Mouse (Mus musculus): ENCODE data around the gene Lhfpl5. TPM values are rescaled to one million over a fixed set of nuclear protein-coding genes. Genes with fewer than 3 reads are reported as not detected.

Gene Lhfpl5
- polyA plus RNA-seq (2016; fragmentation: Nextera tagmentation; extraction: Ambion mirVana): 0.39 and 0.55 TPM in 2 replicates

DNA sequence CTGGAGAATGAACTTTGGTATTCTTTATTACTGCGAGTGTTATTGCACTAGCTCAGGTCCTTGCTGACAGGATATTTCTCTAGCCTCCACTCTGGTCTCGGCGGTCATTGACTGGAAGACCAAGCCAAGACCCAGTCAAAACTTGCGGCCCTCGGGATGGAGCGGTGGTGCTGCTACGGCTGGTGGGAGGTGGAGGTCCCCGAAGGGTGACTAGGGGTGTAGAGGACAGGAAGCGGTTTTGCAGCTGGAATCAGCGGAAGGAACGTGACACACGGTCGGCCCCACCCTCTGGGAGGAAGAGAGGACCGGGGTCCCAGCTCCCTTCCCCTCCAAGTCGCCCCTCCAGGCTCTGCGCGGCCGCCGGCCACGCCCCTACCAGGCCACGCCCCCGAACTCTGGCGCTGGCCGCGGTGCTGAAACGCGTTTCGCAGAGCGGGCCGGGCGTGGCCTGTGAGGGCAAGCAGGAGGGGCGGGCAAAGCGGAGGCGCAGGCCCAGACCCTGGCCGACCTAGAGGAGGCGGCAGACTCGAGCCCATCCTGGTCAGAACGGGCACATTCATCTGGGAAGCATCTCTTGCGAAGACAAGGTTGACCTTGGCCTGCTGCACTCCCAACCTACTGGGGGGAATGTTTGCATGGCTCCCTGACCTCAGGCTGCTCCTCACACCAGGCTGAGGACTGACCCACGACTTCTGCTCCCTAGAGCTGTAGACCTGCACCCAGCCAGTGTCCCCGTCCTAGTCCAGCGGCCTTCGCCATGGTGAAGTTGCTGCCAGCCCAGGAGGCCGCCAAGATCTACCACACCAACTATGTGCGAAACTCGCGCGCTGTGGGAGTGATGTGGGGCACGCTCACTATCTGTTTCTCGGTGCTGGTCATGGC is at the start of gene Lhfpl5:
TSS of gene Lhfpl5 (plus strand) at position 398 of the 882 bp plus-strand sequence.
- Histone ChIP-seq H3K36me3 (no peaks in the 10 kb centered on the region), H3K27ac (no peak within 1 kb of the TSS), H3K9me3 (replicated peaks) (no peaks in the 10 kb centered on the region), H3K27me3 (ENCODE audit: low read depth, poor library complexity, severe bottlenecking) (peaks cover 6% of the 10 kb centered on the region; the same call in 1 of the 2 replicates), H3K4me1 (peaks cover 11% of the 10 kb centered on the region), H3K4me3 (peak within 1 kb of the TSS; percentile 33)
- WGBS: 16% methylated on average over 50 of the region's 50 CpGs
- peak; percentile 92 for DNase-seq (ENCODE audit: low spot score)

DNA sequence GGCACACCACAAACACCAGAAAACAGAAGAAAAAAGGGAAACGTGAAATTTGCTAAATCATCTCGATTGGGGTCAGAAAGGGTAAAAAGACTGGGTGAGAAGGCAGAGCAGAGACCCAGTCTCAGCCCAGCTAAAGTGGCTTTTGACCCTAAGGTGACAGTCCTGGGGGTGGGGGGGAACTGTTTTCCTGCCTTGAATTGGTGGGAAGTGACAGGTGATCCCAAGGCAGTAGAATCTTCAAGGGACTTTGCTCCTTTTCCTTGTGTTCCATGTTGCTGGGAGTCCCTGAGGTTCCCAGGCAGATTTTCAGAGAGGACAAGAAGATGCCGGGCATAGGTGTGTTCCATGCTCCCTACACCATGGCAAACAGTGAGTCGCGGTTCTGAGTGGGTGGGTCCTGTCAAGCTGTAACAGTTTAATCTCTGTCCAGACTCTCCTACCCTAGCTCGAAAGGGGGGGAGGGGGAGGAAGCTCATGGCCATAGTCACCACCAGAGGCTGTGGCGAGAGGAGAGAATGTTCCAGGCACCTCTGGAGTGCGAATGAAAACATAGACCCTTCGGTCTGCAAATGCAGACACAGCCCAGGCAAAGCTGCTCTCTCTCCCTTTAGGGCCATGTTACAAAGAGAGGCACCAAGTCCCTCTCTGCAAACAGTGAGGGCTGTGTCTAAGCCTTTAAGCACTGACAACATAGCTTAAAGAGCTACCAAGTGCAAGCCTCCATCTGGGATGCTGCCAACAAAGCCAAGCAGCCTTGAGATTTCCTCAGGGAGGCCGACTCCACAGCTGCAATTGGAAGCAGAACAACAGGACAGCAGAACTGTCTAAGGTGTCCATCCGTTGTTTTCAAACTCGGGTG is 48.0 kb upstream of the Lhfpl5 start:
- WGBS: 53% methylated on average over 12 of the region's 12 CpGs
- H3K4me1 ChIP-seq: peaks cover 40% of the 10 kb centered on the region

DNA sequence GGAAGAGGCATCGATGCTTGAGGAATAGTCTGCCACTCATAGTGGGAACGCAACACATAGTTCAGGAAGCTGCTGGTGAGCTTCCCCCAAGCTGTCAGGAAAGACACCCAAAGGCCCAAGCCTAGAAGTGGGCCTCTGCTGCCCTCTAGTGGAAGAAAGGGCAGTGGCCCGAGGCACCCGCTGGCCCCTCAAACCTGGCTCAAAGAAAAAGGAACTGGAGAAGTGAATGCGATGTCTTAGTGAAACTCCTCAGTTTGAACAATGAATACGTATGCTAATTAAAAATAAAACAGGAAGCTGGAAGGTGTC is 47.4 kb upstream of the Lhfpl5 start:
- Histone ChIP-seq H3K9me3 (replicated peaks) (no peaks in the 10 kb centered on the region), H3K4me1 (peaks cover 39% of the 10 kb centered on the region), H3K36me3 (no peaks in the 10 kb centered on the region), H3K27ac (no peak overlapping the region), H3K27me3 (ENCODE audit: low read depth, poor library complexity, severe bottlenecking) (peaks cover 28% of the 10 kb centered on the region), H3K4me3 (no peak overlapping the region)
- 4% methylated on average over 6 of the region's 6 CpGs for WGBS
- peak; percentile 90 for DNase-seq (ENCODE audit: low spot score)

More for the DNA sequence above, 48.0 kb upstream of the Lhfpl5 start:
- Histone ChIP-seq H3K27ac (peak overlapping the region; percentile 48), H3K36me3 (no peaks in the 10 kb centered on the region), H3K4me3 (no peak overlapping the region), H3K27me3 (ENCODE audit: low read depth, poor library complexity, severe bottlenecking) (peaks cover 28% of the 10 kb centered on the region), H3K9me3 (replicated peaks) (no peaks in the 10 kb centered on the region)
- no peak for DNase-seq (ENCODE audit: low spot score)

DNA sequence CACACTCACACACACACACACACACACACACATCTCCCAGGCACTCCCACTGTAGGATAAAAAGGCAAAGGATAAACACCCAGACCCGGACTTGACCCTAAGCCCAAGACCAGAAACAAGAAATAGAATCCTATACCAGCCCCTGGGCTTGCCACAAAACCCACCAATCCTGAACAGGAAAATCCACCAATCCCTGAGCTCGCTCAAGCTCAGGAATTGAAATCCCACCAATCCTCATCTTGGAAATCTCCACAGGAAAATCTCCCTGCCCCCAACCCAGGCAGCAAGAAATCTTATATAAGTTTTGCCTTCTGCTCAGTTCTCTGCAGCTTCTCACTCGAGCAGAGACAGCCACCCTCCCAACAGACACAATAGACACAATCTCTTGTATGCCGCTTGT is 46.3 kb upstream of the Lhfpl5 start:
- DNase-seq (ENCODE audit: low spot score): no peak
- H3K4me3 ChIP-seq: no peak overlapping the region
- peaks cover 24% of the 10 kb centered on the region for H3K27me3 ChIP-seq (ENCODE audit: low read depth, poor library complexity, severe bottlenecking)
- H3K9me3 ChIP-seq (replicated peaks): no peaks in the 10 kb centered on the region
- H3K4me1 ChIP-seq: peaks cover 28% of the 10 kb centered on the region
- no peaks in the 10 kb centered on the region for H3K36me3 ChIP-seq
- 74% methylated on average over 4 of the region's 4 CpGs for WGBS
- no peak overlapping the region for H3K27ac ChIP-seq

DNA sequence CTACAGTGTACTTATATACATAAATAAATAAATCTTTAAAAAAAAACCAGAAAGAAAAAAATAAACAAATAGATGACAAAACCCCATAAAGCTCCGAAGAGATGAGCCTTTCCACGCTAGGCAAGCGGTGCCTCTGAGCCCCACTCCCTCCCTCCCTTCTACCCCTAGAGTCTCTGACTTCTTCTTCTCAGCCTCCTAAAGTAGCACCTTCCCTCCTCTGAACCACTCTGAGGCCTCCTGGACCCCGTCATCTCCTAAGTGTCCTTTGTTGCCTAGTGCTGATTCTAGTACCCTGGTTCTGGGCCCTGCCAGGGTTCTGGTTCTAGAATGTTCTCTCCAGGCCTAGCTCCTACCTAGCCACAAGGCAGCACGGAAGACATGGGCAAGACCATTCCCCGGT is 44.9 kb upstream of the Lhfpl5 start, which contains the start of gene Armc12:
TSS of gene Armc12 (plus strand) at position 301 of the 400 bp plus-strand sequence.
- no peak within 1 kb of the TSS for H3K27ac ChIP-seq
- H3K4me1 ChIP-seq: peaks cover 26% of the 10 kb centered on the region
- DNase-seq (ENCODE audit: low spot score): no peak
- WGBS: 88% methylated on average over 6 of the region's 6 CpGs
- H3K4me3 ChIP-seq: peak within 1 kb of the TSS; percentile 31; the same call in 1 of the 2 replicates
- peaks cover 16% of the 10 kb centered on the region for H3K27me3 ChIP-seq (ENCODE audit: low read depth, poor library complexity, severe bottlenecking)
- H3K9me3 ChIP-seq (replicated peaks): no peaks in the 10 kb centered on the region
- H3K36me3 ChIP-seq: no peaks in the 10 kb centered on the region

DNA sequence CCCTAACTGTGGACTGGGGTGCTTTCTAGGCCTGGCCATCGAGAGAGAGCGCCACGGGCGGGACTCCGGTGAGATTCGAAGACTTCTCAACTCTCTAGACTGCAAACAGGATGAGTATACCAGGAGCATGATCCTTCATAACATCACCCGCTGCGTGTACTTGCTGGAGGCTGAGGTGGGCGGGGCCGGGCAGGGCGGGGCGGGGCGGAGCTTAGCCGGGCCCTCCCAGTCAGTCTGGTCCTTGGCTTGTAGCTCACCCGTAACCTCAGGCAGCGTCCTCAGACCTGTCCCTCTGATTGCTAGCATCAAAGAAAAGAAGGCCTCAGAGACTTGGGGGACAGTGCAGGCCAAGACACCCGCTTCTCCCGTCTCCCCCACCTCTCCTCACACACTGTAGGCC is 43.5 kb upstream of the Lhfpl5 start:
- WGBS: 15% methylated on average over 18 of the region's 18 CpGs
- peak overlapping the region; percentile 31 for H3K4me3 ChIP-seq
- H3K27me3 ChIP-seq (ENCODE audit: low read depth, poor library complexity, severe bottlenecking): peaks cover 17% of the 10 kb centered on the region
- H3K9me3 ChIP-seq (replicated peaks): no peaks in the 10 kb centered on the region
- peak; percentile 71 for DNase-seq (ENCODE audit: low spot score)
- H3K36me3 ChIP-seq: no peaks in the 10 kb centered on the region
- H3K4me1 ChIP-seq: peaks cover 26% of the 10 kb centered on the region
- no peak overlapping the region for H3K27ac ChIP-seq

DNA sequence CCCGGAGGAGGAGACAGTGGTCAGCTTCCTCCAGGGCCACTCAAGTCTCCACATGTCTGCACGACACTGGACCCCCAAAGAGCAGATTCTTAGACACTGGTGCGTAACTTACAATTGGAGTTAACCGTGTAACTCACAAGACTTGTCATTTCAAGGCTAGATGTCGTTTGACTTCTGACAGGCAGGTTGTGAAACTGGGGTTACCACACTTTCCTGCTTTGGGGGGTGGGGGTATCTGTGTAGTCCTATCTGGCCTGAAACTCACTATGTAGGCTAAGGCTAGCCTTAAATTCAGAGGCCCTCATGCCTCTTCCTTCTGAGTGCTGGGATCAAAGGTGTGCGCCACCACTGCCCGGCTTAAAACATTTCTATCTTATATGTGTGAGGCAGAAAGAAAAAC is 42.9 kb upstream of the Lhfpl5 start:
- H3K4me1 ChIP-seq: peaks cover 21% of the 10 kb centered on the region
- no peaks in the 10 kb centered on the region for H3K36me3 ChIP-seq
- H3K27ac ChIP-seq: no peak overlapping the region
- no peak for DNase-seq (ENCODE audit: low spot score)
- WGBS: 86% methylated on average over 7 of the region's 7 CpGs
- H3K9me3 ChIP-seq (replicated peaks): no peaks in the 10 kb centered on the region
- H3K27me3 ChIP-seq (ENCODE audit: low read depth, poor library complexity, severe bottlenecking): peaks cover 23% of the 10 kb centered on the region
- no peak overlapping the region for H3K4me3 ChIP-seq

DNA sequence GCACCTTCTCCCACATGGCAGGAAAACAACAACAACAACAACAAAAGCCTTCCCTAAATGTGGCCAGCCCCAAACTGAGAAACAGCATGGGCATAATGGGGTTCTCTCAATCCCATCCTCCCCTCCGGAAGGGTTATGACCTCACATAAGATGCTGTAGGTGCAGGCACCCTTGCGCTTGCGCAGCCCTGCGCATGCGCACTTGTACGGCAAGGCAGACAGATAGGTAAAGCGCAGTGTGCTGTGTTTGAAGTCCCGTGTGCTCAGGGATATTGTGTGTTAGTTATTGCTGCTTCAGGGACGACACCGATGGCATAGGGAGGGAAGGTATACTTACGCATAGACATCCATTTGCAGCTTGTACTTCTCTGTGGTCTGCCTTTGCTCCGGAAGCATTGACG is 42.1 kb upstream of the Lhfpl5 start:
- no peak overlapping the region for H3K4me3 ChIP-seq
- WGBS: 91% methylated on average over 13 of the region's 13 CpGs

DNA sequence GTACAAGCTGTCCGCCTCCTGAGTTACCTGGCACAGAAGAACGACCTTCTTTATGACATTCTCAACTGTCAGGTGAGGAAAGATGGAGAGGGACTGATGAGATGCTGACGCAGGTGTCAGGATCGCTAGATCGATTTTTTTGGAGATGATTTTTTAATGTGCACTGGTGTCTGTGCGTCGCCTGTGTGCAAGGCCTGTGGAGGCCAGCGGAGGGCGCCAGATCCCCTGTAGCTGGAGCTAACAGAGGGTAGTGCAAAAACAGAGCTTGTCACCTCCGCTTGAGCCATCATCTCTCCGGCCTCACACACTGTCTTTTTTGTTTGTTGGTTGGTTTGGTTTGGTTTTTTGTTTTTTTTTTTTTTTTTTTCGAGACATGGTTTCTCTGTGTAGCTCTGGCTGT is 37.6 kb upstream of the Lhfpl5 start:
- Histone ChIP-seq H3K36me3 (no peaks in the 10 kb centered on the region), H3K27ac (no peak overlapping the region), H3K27me3 (ENCODE audit: low read depth, poor library complexity, severe bottlenecking) (peaks cover 10% of the 10 kb centered on the region; the same call in 1 of the 2 replicates), H3K4me3 (no peak overlapping the region), H3K9me3 (replicated peaks) (no peaks in the 10 kb centered on the region; the same call in 1 of the 2 replicates), H3K4me1 (no peaks in the 10 kb centered on the region)
- no peak for DNase-seq (ENCODE audit: low spot score)
- WGBS: 49% methylated on average over 12 of the region's 12 CpGs

More for the DNA sequence above, 42.1 kb upstream of the Lhfpl5 start:
- H3K4me1 ChIP-seq: peaks cover 14% of the 10 kb centered on the region
- H3K27ac ChIP-seq: no peak overlapping the region
- no peak for DNase-seq (ENCODE audit: low spot score)
- no peaks in the 10 kb centered on the region for H3K9me3 ChIP-seq (replicated peaks)
- peaks cover 26% of the 10 kb centered on the region for H3K27me3 ChIP-seq (ENCODE audit: low read depth, poor library complexity, severe bottlenecking)
- no peaks in the 10 kb centered on the region for H3K36me3 ChIP-seq

DNA sequence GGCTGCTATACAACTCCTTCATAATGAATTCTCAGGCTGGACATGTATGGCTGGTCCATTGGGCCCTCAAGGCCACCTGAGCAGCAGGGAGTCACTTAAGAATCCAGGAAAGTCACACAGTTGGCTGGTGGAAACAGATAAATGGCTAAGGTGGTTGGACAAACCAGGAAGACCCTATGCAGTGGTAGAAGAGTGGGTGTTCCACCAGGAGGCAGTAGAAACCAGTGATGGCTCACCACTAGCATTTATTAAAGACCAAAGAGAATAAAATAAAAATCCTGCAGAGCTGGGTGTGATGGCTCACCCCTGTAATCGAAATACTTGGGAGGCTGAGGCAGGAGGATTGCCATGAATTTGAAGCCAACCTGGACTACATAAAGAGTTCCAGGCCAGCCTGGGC is 28.5 kb upstream of the Lhfpl5 start:
- Histone ChIP-seq H3K27me3 (ENCODE audit: low read depth, poor library complexity, severe bottlenecking) (no peaks in the 10 kb centered on the region), H3K4me1 (no peaks in the 10 kb centered on the region; the same call in 1 of the 2 replicates), H3K9me3 (replicated peaks) (no peaks in the 10 kb centered on the region), H3K36me3 (no peaks in the 10 kb centered on the region), H3K4me3 (no peak overlapping the region), H3K27ac (no peak overlapping the region)
- WGBS: 97% methylated on average over 1 of the region's 1 CpGs
- no peak for DNase-seq (ENCODE audit: low spot score)

DNA sequence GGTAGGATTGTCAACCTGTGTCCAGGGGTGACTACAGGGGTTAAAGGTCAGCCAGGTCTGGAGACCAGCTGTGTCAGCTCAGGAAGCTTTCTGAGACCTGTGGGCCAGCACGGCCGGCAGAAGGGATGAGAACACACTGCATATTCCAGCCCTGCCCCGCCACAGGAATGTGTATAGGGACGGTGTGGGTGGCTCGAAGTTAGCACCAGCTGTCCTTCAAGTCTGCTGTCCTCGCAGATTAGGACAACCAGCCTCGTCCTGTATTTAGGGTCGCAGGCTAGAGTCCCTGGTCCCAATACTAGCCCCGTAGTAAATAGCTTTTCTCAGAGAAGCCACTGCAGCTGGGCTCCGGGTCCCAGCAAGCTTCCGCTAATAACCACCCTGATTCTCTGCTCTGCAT is 26.9 kb upstream of the Lhfpl5 start:
- Histone ChIP-seq H3K27ac (no peak overlapping the region), H3K4me3 (no peak overlapping the region), H3K36me3 (no peaks in the 10 kb centered on the region), H3K27me3 (ENCODE audit: low read depth, poor library complexity, severe bottlenecking) (no peaks in the 10 kb centered on the region), H3K9me3 (replicated peaks) (no peaks in the 10 kb centered on the region), H3K4me1 (peaks cover 12% of the 10 kb centered on the region)
- DNase-seq (ENCODE audit: low spot score): no peak
- 72% methylated on average over 11 of the region's 11 CpGs for WGBS

DNA sequence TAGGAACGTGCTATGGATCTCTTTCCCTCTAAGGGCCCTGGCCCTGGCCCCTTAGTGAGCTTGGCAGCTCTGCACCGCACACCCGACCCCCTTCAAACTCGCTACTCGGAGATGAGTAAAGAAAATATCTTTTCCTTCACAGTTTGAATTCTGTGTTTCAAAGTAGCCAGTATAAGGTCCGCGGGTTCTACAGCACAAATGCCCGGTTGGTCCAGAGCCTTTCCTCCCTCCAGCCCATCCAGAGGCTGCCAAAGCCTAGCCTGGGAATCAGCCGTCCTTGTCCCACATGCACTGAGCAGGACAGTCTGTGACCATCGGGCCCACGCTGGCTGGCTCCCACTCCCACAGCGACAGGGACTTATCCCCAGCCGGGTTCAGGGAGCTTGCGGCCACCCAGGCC is 26.3 kb upstream of the Lhfpl5 start, which contains the start of gene Clpsl2:
TSS of gene Clpsl2 (plus strand) at position 301 of the 400 bp plus-strand sequence.
- H3K4me1 ChIP-seq: peaks cover 18% of the 10 kb centered on the region
- H3K9me3 ChIP-seq (replicated peaks): no peaks in the 10 kb centered on the region
- H3K36me3 ChIP-seq: no peaks in the 10 kb centered on the region
- H3K27ac ChIP-seq: no peak within 1 kb of the TSS
- no peak within 1 kb of the TSS for H3K4me3 ChIP-seq
- no peaks in the 10 kb centered on the region for H3K27me3 ChIP-seq (ENCODE audit: low read depth, poor library complexity, severe bottlenecking)
- WGBS: 81% methylated on average over 14 of the region's 14 CpGs
- DNase-seq (ENCODE audit: low spot score): no peak
